Mouse (Mus musculus): ENCODE results near the gene Fsd2. TPM values are rescaled to one million over a fixed set of nuclear protein-coding genes. Genes with fewer than 3 reads are reported as not detected.

Fsd2 gene
- polyA plus RNA-seq, 1 experiment: 4.8 TPM

DNA sequence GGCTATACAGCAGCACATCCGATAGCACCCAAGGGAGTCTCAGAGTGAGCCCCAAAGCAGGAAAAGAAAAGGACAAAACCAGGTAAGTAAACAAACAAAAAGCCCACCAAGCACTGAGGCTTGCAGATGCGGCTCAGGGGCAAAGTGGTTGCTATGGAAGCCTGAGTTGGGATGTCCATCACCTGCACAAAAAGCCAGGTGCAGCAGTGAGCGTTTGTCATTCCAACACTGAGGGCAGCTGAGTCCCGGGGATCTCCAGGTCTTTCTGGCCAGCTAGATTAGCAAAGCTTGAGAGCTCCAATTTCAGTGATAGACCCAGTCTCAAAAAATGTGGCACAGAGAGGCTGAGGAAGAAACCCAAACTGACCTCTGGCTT is 8.8 kb downstream of the Fsd2 start:
- H3K27me3 ChIP-seq (ENCODE audit: control insufficient read depth, insufficient read depth, insufficient read length): peaks cover 17% of the 10 kb centered on the region
- no peak overlapping the region for H3K4me2 ChIP-seq (ENCODE audit: low read depth)
- H3K36me3 ChIP-seq (ENCODE audit: control insufficient read depth, insufficient read depth): no peaks in the 10 kb centered on the region
- no peak overlapping the region for H3ac ChIP-seq (ENCODE audit: control insufficient read depth, insufficient read length)
- H3K4me3 ChIP-seq: no peak overlapping the region
- TF ChIP-seq MYOD1 (IDR thresholded peaks at IDR 0.05; ENCODE audit: control insufficient read depth in 1 of 3, insufficient read length in 2 of 3, low read depth in 2 of 3) (no peak), POLR2AphosphoS2 (IDR thresholded peaks at IDR 0.05; ENCODE audit: insufficient read length, low read depth) (no peak), SRF (IDR thresholded peaks at IDR 0.05; ENCODE audit: control insufficient read depth, insufficient read length, low read depth) (no peak), E2F4 (IDR thresholded peaks at IDR 0.05; ENCODE audit: insufficient read depth) (no peak), TCF12 (IDR thresholded peaks at IDR 0.05; ENCODE audit: insufficient read depth, poor library complexity, severe bottlenecking) (no peak), CEBPB (IDR thresholded peaks at IDR 0.05; ENCODE audit: insufficient read depth, poor library complexity, severe bottlenecking) (no peak), MAX (IDR thresholded peaks at IDR 0.05; ENCODE audit: low read depth) (no peak), TCF3 (IDR thresholded peaks at IDR 0.05; ENCODE audit: insufficient read length, low read depth) (no peak), POLR2A (IDR thresholded peaks at IDR 0.05; ENCODE audit: insufficient read length, low read depth) (no peak), USF1 (IDR thresholded peaks at IDR 0.05; ENCODE audit: low read depth) (no peak)
- H3K79me2 ChIP-seq (ENCODE audit: control insufficient read depth, insufficient read depth): no peaks in the 10 kb centered on the region

GRCm38 (mm10) chr7:81557252-81557984 is 9.3 kb downstream of the Fsd2 start:
- TF ChIP-seq POLR2AphosphoS2 (IDR thresholded peaks at IDR 0.05; ENCODE audit: insufficient read length, low read depth): no peak
- no peak for TF ChIP-seq MAX (IDR thresholded peaks at IDR 0.05; ENCODE audit: low read depth)
- no peak for TF ChIP-seq CEBPB (IDR thresholded peaks at IDR 0.05; ENCODE audit: insufficient read depth, poor library complexity, severe bottlenecking)
- TF ChIP-seq REST (IDR thresholded peaks at IDR 0.05; ENCODE audit: insufficient read depth, insufficient read length): no peak
- TF ChIP-seq TCF3 (IDR thresholded peaks at IDR 0.05; ENCODE audit: insufficient read length, low read depth): no peak
- no peak for TF ChIP-seq E2F4 (IDR thresholded peaks at IDR 0.05; ENCODE audit: insufficient read depth)
- no peak for TF ChIP-seq MYOD1 (IDR thresholded peaks at IDR 0.05; ENCODE audit: control insufficient read depth in 1 of 3, insufficient read length in 2 of 3, low read depth in 2 of 3)
- no peak for TF ChIP-seq TCF12 (IDR thresholded peaks at IDR 0.05; ENCODE audit: insufficient read depth, poor library complexity, severe bottlenecking)
- no peak for TF ChIP-seq MYOG (IDR thresholded peaks at IDR 0.05; ENCODE audit: control insufficient read depth in 1 of 3, insufficient read depth in 1 of 3, insufficient read length in 2 of 3, low read depth in 2 of 3)
- no peak for TF ChIP-seq SRF (IDR thresholded peaks at IDR 0.05; ENCODE audit: control insufficient read depth, insufficient read length, low read depth)
- TF ChIP-seq USF1 (IDR thresholded peaks at IDR 0.05; ENCODE audit: low read depth): no peak
- TF ChIP-seq POLR2A (IDR thresholded peaks at IDR 0.05; ENCODE audit: insufficient read length, low read depth): no peak
- Histone ChIP-seq H3K36me3 (ENCODE audit: control insufficient read depth, insufficient read depth) (no peaks in the 10 kb centered on the region), H3K4me3 (no peak overlapping the region), H3K79me2 (ENCODE audit: control insufficient read depth, insufficient read depth) (no peaks in the 10 kb centered on the region), H3K27me3 (ENCODE audit: control insufficient read depth, insufficient read depth, insufficient read length) (peaks cover 16% of the 10 kb centered on the region), H3ac (ENCODE audit: control insufficient read depth, insufficient read length) (no peak overlapping the region), H3K4me2 (ENCODE audit: low read depth) (no peak overlapping the region)

DNA sequence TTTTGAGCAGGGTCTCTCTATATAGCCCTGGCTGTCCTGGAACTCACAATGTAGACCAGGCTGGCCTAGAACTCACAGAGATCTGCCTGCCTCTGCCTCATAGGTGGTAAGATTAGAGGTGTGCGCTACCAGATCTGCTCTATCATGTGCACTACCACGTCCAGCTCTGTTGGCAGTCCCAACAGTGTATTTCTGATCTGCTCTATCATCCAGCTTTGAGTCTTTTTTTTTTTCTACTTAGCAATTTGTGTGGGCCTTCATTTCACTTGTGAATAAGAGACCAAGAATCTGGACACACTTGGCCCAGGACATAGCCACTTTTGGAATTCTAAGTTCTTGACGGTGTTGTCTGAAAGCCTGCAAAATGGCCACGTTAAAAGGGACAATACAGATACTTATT is 9.9 kb downstream of the Fsd2 start:
- Histone ChIP-seq H3K4me2 (ENCODE audit: low read depth) (no peak overlapping the region), H3K36me3 (ENCODE audit: control insufficient read depth, insufficient read depth) (no peaks in the 10 kb centered on the region), H3K79me2 (ENCODE audit: control insufficient read depth, insufficient read depth) (no peaks in the 10 kb centered on the region), H3K27me3 (ENCODE audit: control insufficient read depth, insufficient read depth, insufficient read length) (peaks cover 16% of the 10 kb centered on the region), H3ac (ENCODE audit: control insufficient read depth, insufficient read length) (no peak overlapping the region), H3K4me3 (no peak overlapping the region)
- TF ChIP-seq POLR2AphosphoS2 (IDR thresholded peaks at IDR 0.05; ENCODE audit: insufficient read length, low read depth) (no peak), REST (IDR thresholded peaks at IDR 0.05; ENCODE audit: insufficient read depth, insufficient read length) (no peak), MYOG (IDR thresholded peaks at IDR 0.05; ENCODE audit: control insufficient read depth in 1 of 3, insufficient read depth in 1 of 3, insufficient read length in 2 of 3, low read depth in 2 of 3) (no peak), CEBPB (IDR thresholded peaks at IDR 0.05; ENCODE audit: insufficient read depth, poor library complexity, severe bottlenecking) (no peak)

GRCm38 (mm10) chr7:81554369-81554768 is 12.4 kb downstream of the Fsd2 start:
- Histone ChIP-seq H3K79me2 (ENCODE audit: control insufficient read depth, insufficient read depth) (no peaks in the 10 kb centered on the region), H3ac (ENCODE audit: control insufficient read depth, insufficient read length) (no peak overlapping the region), H3K4me3 (no peak overlapping the region), H3K36me3 (ENCODE audit: control insufficient read depth, insufficient read depth) (no peaks in the 10 kb centered on the region), H3K4me2 (ENCODE audit: low read depth) (no peak overlapping the region), H3K27me3 (ENCODE audit: control insufficient read depth, insufficient read depth, insufficient read length) (peaks cover 7% of the 10 kb centered on the region)
- TF ChIP-seq POLR2AphosphoS2 (IDR thresholded peaks at IDR 0.05; ENCODE audit: insufficient read length, low read depth) (no peak), CEBPB (IDR thresholded peaks at IDR 0.05; ENCODE audit: insufficient read depth, poor library complexity, severe bottlenecking) (no peak), TCF3 (IDR thresholded peaks at IDR 0.05; ENCODE audit: insufficient read length, low read depth) (no peak), POLR2A (IDR thresholded peaks at IDR 0.05; ENCODE audit: insufficient read length, low read depth) (no peak), MYOG (IDR thresholded peaks at IDR 0.05; ENCODE audit: control insufficient read depth in 1 of 3, insufficient read depth in 1 of 3, insufficient read length in 2 of 3, low read depth in 2 of 3) (no peak), SRF (IDR thresholded peaks at IDR 0.05; ENCODE audit: control insufficient read depth, insufficient read length, low read depth) (no peak), REST (IDR thresholded peaks at IDR 0.05; ENCODE audit: insufficient read depth, insufficient read length) (no peak), MYOD1 (IDR thresholded peaks at IDR 0.05; ENCODE audit: control insufficient read depth in 1 of 3, insufficient read length in 2 of 3, low read depth in 2 of 3) (no peak), USF1 (IDR thresholded peaks at IDR 0.05; ENCODE audit: low read depth) (no peak), MAX (IDR thresholded peaks at IDR 0.05; ENCODE audit: low read depth) (no peak), E2F4 (IDR thresholded peaks at IDR 0.05; ENCODE audit: insufficient read depth) (no peak), TCF12 (IDR thresholded peaks at IDR 0.05; ENCODE audit: insufficient read depth, poor library complexity, severe bottlenecking) (no peak)
